Mouse (Mus musculus) kidney, adult 10 weeks (tissue): ENCODE measurements around the gene Cox6b1. TPM values are rescaled to one million over a fixed set of nuclear protein-coding genes. Genes with fewer than 3 reads are reported as not detected.

Experiments
- polyA plus RNA-seq: library from polyadenylated mRNA; stranded (reverse); fragments of 350-450 nt; fragmentation: Illumina TruSeq; extraction: RNeasy Lipid Tissue Mini Kit (QIAGEN cat#74804); gene quantifications from one replicate; pipeline ENCODE4 v1.2.3, GENCODE M21; 2014; ENCODE audit warnings: low read depth, low replicate concordance

The Cox6b1 gene
- 1,773 TPM for polyA plus RNA-seq

DNA sequence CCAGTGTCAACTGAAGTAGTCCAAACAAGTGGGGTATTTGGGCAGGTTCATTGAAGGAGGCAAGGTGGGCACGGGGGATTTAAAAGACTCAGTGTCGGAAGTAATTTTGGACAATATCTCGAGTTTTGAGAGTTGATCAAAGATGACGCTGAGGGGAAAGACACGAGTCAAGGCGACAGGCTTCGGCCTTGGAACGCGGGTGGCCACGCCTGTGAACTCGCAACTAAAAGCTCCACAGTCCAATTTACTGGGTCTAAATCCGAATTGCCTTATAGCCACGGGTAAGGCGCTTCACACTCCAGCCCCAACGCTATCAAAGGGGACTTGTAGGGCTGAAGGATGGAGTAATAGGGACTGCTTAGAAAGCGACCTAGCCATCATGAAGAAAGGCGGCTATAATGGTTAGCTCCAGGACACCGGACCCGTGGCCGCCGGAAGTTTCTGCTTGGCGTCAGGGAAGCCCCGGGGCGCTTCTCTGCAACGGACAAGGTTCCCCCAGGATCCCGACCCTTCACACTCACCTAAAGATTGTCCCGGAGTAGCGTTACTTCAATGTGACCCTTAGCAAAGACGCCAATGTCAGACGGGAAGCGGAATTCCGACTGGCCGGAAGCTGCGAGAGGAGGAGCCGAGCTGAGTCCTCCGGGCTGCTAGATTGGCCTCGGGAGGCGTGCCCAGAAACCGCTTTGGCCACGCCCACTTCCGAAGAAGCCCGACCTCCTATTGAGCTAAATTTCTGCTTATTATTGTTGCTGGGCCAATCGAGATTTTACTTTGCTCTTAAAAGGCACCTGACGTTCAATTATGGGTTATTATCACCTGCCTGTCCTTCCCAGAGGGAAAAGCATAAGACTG, at the start of gene Cox6b1:
Gene Cox6b1, minus strand, starts transcription at position 622 of the 855 bp plus-strand sequence.

DNA sequence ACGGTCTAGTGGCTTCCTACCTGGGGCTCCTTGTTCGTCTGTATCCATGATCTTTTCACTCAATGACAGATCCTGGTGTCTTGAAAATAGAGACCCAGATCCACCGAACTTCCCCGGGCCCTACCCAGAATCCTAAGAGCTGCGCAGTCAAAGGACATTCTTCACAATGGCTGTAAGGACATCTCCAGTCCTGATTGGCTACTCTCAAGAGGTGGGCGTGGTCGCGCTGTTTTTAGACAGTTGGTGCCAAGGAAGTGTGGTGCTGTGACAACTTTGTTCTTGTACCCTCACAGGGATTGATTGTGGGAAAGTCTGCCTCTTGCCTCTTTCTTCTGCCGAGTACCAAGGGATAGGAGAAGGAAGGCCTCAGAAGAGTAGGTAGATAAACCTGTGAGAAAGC, 45.5 kb upstream of the Cox6b1 start, which contains the start of gene Pmis2:
Gene Pmis2, minus strand, starts transcription at position 126 of the 400 bp plus-strand sequence.

DNA sequence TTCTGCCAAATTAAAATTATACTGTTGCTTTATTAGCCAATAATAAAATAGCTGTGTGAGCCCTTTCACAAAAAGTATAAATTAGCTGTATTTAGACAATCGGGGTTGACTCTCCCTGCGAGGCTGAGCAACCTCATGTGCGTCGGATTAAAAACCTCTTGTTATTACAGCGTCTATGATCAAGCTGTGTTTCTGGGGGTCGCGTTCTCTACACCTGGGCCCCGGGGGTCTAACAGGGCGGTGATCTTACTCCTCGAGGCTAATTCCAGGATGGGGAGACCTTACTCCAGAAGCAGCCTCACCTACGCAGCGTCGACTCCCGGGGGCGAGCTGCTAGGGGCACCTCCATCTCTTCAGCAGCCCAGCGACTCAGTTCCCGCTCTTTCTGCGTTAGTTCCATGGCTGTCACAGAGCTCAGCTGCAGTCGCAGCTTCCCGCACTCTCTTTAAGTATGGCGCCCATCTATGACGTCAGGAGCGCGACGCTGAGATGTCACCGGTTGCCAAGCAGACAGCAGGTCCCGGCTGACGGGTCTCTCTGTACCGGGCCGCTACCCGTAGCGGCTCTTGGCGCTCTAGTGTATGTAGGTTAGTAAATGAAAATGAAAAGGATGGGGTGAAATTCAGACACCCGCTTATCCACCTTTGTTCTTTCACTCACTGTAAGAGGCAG, 38.7 kb upstream of the Cox6b1 start, which contains the start of gene Haus5:
Gene Haus5, minus strand, starts transcription at position 466 of the 672 bp plus-strand sequence.

DNA sequence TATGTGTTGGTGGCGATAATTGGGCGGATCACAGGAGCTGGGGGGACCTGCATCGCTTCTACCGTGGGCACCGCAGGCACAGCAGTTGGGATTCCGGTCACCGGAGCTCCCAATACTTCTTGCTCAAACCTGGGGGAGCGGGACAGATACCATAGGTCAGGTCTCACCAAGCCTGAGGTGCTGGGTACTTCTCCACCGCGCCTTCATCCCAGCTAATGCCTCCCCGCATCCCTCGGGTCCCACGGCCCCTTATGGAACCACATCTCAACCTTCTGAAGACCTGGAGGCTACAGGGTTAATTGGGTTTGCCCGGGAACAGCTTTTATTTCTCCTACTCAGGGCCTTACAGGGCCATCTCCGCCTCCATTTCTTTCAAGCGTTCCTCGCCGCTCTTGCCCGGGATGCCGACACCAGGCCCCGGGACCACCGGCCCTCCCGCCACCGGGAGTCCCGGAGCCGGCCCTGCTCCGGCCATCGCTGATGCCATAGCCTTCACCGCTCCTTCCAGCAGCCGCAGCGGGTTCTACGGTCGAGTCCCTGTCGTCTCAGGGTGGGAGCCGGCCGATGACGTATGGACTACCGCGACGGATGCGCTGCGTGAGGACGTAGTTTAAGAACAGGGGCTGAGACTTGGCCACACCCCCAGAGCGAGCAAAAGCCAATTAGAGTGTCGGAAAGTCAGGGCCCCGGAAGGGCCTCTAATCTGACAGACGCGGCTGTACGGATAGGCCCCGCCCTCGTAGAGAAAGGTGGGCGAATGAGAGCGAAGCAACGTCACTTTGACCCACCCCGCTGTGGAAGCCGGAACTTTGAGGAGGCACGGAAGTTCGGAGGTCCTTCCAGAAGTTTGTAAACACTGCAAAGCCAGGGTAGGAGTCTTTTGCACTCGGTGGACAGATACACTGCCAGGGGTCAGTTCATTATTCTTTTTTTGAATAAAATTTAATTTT, 23.9 kb upstream of the Cox6b1 start, which contains the start of gene Rbm42:
Gene Rbm42, minus strand, starts transcription at position 727 of the 950 bp plus-strand sequence.

DNA sequence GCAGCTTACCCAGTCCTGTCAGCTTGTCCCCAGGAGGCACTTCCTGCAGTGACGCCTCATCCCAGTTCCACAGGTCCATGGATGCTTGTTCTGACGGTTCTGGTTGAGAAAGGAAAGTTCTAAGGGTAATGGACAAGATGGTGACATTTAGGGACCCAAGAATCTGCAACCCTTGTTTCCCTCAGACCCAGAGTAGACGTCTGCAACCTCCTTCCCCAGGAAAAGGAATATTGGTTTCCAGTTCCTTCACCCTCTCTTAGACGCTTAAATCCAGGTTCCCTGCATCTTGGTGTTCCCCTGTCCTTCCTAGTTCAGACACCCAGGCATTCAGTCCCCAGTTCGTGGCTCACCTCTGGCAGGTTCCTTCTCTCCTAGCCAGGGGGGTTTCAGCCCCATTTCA, 9.8 kb upstream of the Cox6b1 start, which contains the start of gene Etv2:
Gene Etv2, minus strand, starts transcription at position 101 of the 400 bp plus-strand sequence.

DNA sequence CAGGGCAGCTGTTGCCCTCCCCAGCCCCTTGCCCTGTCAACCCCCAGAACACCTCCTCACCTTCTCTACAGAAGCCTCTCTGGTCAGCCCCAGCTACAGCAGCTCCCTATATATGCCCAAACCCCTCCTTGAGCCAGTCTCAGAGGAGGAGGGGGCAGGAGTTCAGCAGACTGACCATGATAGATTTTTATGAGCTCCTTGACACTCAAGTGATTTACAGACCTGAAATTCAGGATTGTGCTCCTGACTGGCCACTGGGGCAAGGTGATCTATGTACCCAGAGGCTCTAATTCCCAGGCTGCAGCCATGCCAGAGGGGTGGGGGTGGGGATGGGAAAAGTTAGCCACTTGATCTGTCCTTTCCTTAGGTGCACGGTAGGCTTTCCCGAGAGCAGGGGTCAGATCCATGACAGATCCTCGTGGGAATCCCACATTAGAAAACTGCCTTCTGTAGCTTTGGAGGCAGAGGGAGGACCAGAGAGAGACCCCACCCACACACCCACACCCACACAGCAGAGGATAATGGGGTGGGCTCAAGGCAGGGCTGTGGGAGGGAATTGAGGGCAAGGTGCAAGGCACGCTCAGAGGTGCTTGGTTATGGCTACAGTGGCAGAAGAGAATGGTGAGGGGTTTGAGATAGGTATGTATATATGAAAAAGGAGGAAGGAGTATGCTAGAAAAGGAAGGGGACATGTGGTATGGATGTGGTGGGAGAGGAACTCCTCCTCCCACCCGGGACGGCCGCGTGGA, 13.1 kb downstream of the Cox6b1 start, which contains the start of gene Upk1a:
Gene Upk1a, minus strand, starts transcription at position 194 of the 749 bp plus-strand sequence.

DNA sequence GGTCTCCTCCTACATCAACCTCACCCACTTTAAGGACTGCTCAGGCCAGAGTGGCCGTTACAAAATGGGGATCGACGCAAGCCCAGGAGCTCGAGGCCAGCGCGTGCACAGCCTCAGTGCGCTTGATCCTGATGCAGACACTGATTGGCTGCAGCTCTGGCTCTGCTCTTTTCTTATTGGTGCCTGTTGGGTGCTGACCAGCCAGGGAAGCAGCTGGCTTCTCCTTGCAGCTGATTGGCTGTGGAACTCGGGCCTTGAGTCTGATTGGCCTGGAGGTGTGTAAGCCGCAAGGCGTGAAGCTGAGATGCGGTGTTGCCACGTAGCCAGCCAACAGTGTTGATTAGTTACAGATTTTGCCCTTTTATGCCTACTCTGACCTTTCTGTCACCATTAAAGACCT, 27.2 kb downstream of the Cox6b1 start, which contains the start of gene Zbtb32:
Gene Zbtb32, minus strand, starts transcription at position 124 of the 400 bp plus-strand sequence.

DNA sequence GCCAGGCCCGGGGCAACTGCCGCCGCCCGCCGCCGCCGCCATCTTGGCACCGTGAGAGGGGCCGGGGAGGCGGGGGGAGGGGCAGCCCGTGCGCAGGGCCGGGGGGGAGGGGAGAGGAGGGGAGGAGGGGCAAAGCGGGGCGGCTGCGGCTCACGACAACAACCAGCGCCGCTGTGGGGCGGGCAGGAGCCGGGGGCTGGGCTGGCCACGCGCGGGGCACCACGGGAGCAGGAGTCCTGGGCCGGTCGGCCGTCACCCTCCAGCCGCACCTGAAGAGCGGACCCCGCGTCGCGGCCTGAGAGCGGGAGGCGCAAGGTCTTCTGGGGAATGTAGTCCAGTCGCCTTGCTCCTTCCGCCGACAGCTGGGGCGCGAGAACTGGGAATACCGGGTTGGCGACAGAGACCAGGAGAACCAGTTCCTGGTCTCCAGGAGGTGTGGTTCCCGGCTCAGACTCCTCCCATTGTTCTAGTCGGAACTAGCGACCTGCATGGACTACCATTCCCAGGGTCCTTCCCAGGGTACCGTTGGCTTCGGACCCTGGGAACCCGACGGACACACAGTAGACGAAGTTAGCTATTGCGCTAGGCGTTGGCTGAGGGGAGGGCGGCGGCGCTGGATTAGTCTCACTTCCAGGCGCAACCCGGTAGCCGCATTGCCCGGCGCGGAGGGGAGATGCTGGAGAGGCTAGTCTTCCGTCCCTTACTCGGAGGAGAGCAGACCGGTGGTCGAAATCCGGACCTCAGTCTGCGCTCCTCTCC, 37.1 kb downstream of the Cox6b1 start, which contains the start of gene Kmt2b:
Gene Kmt2b, minus strand, starts transcription at position 51 of the 759 bp plus-strand sequence.

Other genes starting within 250 kb of the Cox6b1 start
- 0.97 TPM for gene Tyrobp, start 212.4 kb downstream of the Cox6b1 start, polyA plus RNA-seq
- not detected for gene Hcst, start 206.3 kb downstream of the Cox6b1 start, polyA plus RNA-seq
- not detected for gene Nfkbid, start 204.4 kb downstream of the Cox6b1 start, polyA plus RNA-seq
- 1.6 TPM for gene Aplp1, start 180.6 kb downstream of the Cox6b1 start, polyA plus RNA-seq
- not detected for gene Kirrel2, start 168.5 kb downstream of the Cox6b1 start, polyA plus RNA-seq
- 3.5 TPM for gene Nphs1, start 167.8 kb downstream of the Cox6b1 start, polyA plus RNA-seq
- 2.5 TPM for gene Prodh2, start 132.5 kb downstream of the Cox6b1 start, polyA plus RNA-seq
- 0.12 TPM for gene Arhgap33, start 91.1 kb downstream of the Cox6b1 start, polyA plus RNA-seq
- gene Hspb6, start 74.0 kb downstream of the Cox6b1 start, polyA plus RNA-seq = 6.5 TPM
- gene Proser3, start 73.9 kb downstream of the Cox6b1 start, polyA plus RNA-seq = 0.81 TPM
- gene Lin37, start 66.3 kb downstream of the Cox6b1 start, polyA plus RNA-seq = not detected
- 15.9 TPM for gene U2af1l4, start 62.9 kb downstream of the Cox6b1 start, polyA plus RNA-seq
- gene Gm49396, start 62.8 kb downstream of the Cox6b1 start, polyA plus RNA-seq = 2.1 TPM
- 24.8 TPM for gene Psenen, start 62.5 kb downstream of the Cox6b1 start, polyA plus RNA-seq
- not detected for gene Igflr1, start 60.7 kb downstream of the Cox6b1 start, polyA plus RNA-seq
- 2.1 TPM for gene Kmt2b, start 37.4 kb downstream of the Cox6b1 start, polyA plus RNA-seq
- gene Zbtb32, start 27.2 kb downstream of the Cox6b1 start, polyA plus RNA-seq = not detected
- gene Upk1a, start 13.3 kb downstream of the Cox6b1 start, polyA plus RNA-seq = not detected
- not detected for gene Etv2, start 9.7 kb upstream of the Cox6b1 start, polyA plus RNA-seq
- 0.40 TPM for gene Rbm42, start 24.2 kb upstream of the Cox6b1 start, polyA plus RNA-seq
- 1.5 TPM for gene Haus5, start 38.8 kb upstream of the Cox6b1 start, polyA plus RNA-seq
- not detected for gene Pmis2, start 45.5 kb upstream of the Cox6b1 start, polyA plus RNA-seq
- gene 2200002J24Rik, start 72.8 kb upstream of the Cox6b1 start, polyA plus RNA-seq = not detected
- gene Atp4a, start 86.1 kb upstream of the Cox6b1 start, polyA plus RNA-seq = 6.0 TPM
- 25.1 TPM for gene Tmem147, start 103.4 kb upstream of the Cox6b1 start, polyA plus RNA-seq
- gene Gapdhs, start 117.5 kb upstream of the Cox6b1 start, polyA plus RNA-seq = not detected
- 0.24 TPM for gene Sbsn, start 125.3 kb upstream of the Cox6b1 start, polyA plus RNA-seq
- not detected for gene Dmkn, start 137.6 kb upstream of the Cox6b1 start, polyA plus RNA-seq
- not detected for gene Krtdap, start 161.7 kb upstream of the Cox6b1 start, polyA plus RNA-seq
- not detected for gene Ffar2, start 197.6 kb upstream of the Cox6b1 start, polyA plus RNA-seq
- not detected for gene Ffar3, start 230.0 kb upstream of the Cox6b1 start, polyA plus RNA-seq
- gene Ffar1, start 235.4 kb upstream of the Cox6b1 start, polyA plus RNA-seq = not detected